Mouse (Mus musculus) CD4-positive naive resting alpha-beta T cell, adult 57 days (primary cell): ENCODE data around the gene Mgme1. TPM values are rescaled to one million over a fixed set of nuclear protein-coding genes. Genes with fewer than 3 reads are reported as not detected.

Experiments used
- total RNA-seq: library from RNA; stranded (reverse); gene quantifications from one replicate; pipeline ENCODE4 v1.2.4, GENCODE M21; 2023

Mgme1 gene
- total RNA-seq: 6.9 TPM

DNA sequence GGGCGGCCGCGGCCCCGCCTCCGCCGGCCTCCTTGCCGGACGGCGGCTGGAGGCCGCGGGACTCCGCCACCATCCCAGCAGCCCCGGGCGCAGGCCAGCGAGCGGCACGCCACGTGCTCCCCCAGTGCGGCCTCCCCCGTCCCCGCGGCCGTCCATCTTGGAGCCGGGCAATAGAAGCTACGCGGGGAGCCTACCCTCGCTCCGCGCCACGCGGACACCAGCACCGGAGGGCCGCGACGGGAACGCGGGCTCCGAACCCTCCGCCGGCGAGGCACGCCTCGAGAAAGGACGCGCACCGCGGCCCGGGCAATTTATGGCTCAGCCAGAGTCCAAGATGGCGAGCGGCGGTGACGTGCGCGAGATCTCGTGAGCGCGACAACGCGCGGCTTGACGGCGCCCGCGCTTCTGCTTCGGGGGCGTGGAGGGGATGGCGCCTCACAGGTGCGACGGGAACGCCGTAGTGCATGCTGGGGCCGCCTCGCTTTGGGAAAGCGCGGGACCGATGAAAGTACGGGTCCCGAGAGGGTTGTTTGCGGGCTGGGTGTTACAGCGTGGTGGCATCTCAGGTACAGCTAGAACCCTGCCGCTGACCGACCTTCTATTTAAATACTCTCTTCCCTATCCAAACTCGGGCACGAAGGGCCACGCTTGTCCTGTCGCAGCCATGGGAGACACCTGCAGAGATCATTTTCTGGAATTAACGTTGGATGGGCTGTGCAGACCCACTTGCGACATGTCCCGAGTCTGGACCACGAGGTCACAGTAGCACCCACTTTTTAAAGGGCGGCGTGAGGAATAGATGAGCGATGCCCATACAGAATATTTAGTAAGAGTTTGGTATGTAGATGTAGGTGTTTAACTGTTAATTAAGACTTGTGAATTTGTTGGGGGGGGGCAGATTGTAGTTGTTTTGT, at the start of gene Mgme1, which contains the start of gene Snx5:
Mgme1 (plus strand) TSS at position 157 of the 914 bp plus-strand sequence.
Snx5 (minus strand) TSS at position 400 of the 914 bp plus-strand sequence.

Other genes starting within 250 kb of the Mgme1 start
- gene Banf2, start 237.6 kb upstream of the Mgme1 start, total RNA-seq: not detected
- gene Snx5, start 243 bp downstream of the Mgme1 start, total RNA-seq: 396 TPM
- gene Ovol2, start 61.5 kb downstream of the Mgme1 start, total RNA-seq: 1.2 TPM
- 38.2 TPM for gene Kat14, start 98.3 kb downstream of the Mgme1 start, total RNA-seq
- 5.9 TPM for gene Pet117, start 98.3 kb downstream of the Mgme1 start, total RNA-seq